Mouse (Mus musculus): ENCODE data around the gene Olfr310.

The Olfr310 gene

GRCm38 (mm10) chr7:86277072-86277471 lies at the start of gene Olfr310:
Gene Olfr310 (minus strand): TSS chr7:86277172.
- DNase-seq (ENCODE audit: low spot score), result no peak

DNA sequence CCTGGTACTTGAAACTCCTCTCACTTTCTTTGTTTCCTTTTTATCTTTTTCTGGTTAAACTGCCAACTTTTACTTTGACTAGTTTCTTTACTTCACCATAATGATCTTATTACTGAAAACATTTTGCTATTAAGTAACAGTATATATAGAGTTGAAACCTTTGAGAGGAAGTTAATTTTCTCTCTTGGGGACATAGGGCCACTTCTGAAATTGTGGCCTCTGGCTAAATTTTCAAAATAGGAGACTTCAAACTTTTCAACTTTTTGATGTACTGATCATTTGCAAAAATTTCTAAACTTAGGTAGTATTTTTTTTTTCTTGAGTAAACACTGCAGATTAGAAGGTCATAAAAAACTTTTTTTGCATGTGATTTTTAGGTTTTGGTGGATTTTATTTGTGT lies 48.6 kb upstream of the Olfr310 start, which contains the start of gene Olfr308:
Gene Olfr308 (minus strand): TSS at position 101 of the 400 bp plus-strand sequence.
- DNase-seq (ENCODE audit: low spot score), result no peak

DNA sequence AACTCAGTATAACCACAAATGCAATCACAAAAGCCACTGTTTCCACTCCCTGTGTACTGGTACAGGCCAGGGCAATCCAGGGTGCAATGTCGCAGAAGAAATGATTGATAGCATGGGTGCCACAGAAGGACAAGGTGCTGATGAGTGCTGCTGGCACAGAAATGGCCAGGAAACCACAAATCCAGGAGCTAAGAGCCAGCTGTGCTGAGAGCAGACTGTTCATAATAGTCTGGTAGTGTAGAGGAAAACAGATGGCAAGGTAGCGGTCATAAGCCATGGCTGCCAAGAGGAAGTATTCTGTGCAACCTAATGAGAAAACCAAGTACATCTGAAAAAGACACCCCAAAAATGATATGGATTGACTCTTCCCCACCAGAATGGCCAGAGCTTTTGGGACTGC lies 44.4 kb upstream of the Olfr310 start:
- no peak for DNase-seq (ENCODE audit: low spot score)

GRCm38 (mm10) chr7:86313608-86314007 lies 36.6 kb upstream of the Olfr310 start, which contains the start of gene Olfr309:
Gene Olfr309 (minus strand): TSS chr7:86313708.
- DNase-seq (ENCODE audit: low spot score), result no peak

- no peak for DNase-seq (ENCODE audit: low spot score)
Measured at GRCm38 (mm10) chr7:86246208-86246607, 30.8 kb downstream of the Olfr310 start, which contains the start of gene Vmn2r76. Gene Vmn2r76 (minus strand): TSS chr7:86246308.
